Mouse (Mus musculus): ENCODE data around the gene Ccnd2. TPM values are rescaled to one million over a fixed set of nuclear protein-coding genes. Genes with fewer than 3 reads are reported as not detected.

Ccnd2 gene
- polyA plus RNA-seq, 1 experiment: 143 TPM

GRCm38 (mm10) chr6:127138962-127139361, 13.0 kb downstream of the Ccnd2 start:
- Histone ChIP-seq H3K36me3 (replicated peaks; ENCODE audit: low read length) (peaks cover 96% of the 10 kb centered on the region), H3K4me1 (peaks cover 45% of the 10 kb centered on the region), H3K27me3 (replicated peaks) (no peaks in the 10 kb centered on the region), H3K4me3 (replicated peaks) (no peak overlapping the region), H3K9me3 (no peaks in the 10 kb centered on the region)
- no peak for TF ChIP-seq FLI1 (IDR thresholded peaks at IDR 0.05; ENCODE audit: low read length)

- Histone ChIP-seq H3K4me1 (peaks cover 7% of the 10 kb centered on the region; the same call in 1 of the 2 replicates), H3K27me3 (replicated peaks) (no peaks in the 10 kb centered on the region), H3K4me3 (replicated peaks) (no peak overlapping the region), H3K36me3 (replicated peaks; ENCODE audit: low read length) (peaks cover 98% of the 10 kb centered on the region), H3K9me3 (no peaks in the 10 kb centered on the region)
- TF ChIP-seq GATA1 (IDR thresholded peaks at IDR 0.05; ENCODE audit: borderline replicate concordance, low read length) (no peak), FLI1 (IDR thresholded peaks at IDR 0.05; ENCODE audit: low read length) (no peak)
Measured at GRCm38 (mm10) chr6:127133433-127134245, 18.4 kb downstream of the Ccnd2 start.

GRCm38 (mm10) chr6:127132719-127133118, 19.3 kb downstream of the Ccnd2 start:
- TF ChIP-seq GATA1 (IDR thresholded peaks at IDR 0.05; ENCODE audit: borderline replicate concordance, low read length): no peak
- TF ChIP-seq FLI1 (IDR thresholded peaks at IDR 0.05; ENCODE audit: low read length): no peak
- H3K36me3 ChIP-seq (replicated peaks; ENCODE audit: low read length): peaks cover 98% of the 10 kb centered on the region

GRCm38 (mm10) chr6:127131946-127132345, 20.0 kb downstream of the Ccnd2 start:
- Histone ChIP-seq H3K4me3 (replicated peaks) (no peak overlapping the region), H3K9me3 (no peaks in the 10 kb centered on the region), H3K27me3 (replicated peaks) (no peaks in the 10 kb centered on the region), H3K4me1 (peaks cover 3% of the 10 kb centered on the region; the same call in 1 of the 2 replicates), H3K36me3 (replicated peaks; ENCODE audit: low read length) (peaks cover 98% of the 10 kb centered on the region)
- TF ChIP-seq FLI1 (IDR thresholded peaks at IDR 0.05; ENCODE audit: low read length): no peak
- no peak for TF ChIP-seq GATA1 (IDR thresholded peaks at IDR 0.05; ENCODE audit: borderline replicate concordance, low read length)

More at GRCm38 (mm10) chr6:127132719-127133118, 19.3 kb downstream of the Ccnd2 start:
- H3K9me3 ChIP-seq: no peaks in the 10 kb centered on the region
- H3K4me3 ChIP-seq (replicated peaks): no peak overlapping the region
- peaks cover 3% of the 10 kb centered on the region; the same call in 1 of the 2 replicates for H3K4me1 ChIP-seq
- no peaks in the 10 kb centered on the region for H3K27me3 ChIP-seq (replicated peaks)

GRCm38 (mm10) chr6:127130377-127130776, 21.6 kb downstream of the Ccnd2 start:
- no peak for TF ChIP-seq FLI1 (IDR thresholded peaks at IDR 0.05; ENCODE audit: low read length)
- TF ChIP-seq GATA1 (IDR thresholded peaks at IDR 0.05; ENCODE audit: borderline replicate concordance, low read length): no peak
- peaks cover 98% of the 10 kb centered on the region for H3K36me3 ChIP-seq (replicated peaks; ENCODE audit: low read length)

GRCm38 (mm10) chr6:127129659-127130058, 22.3 kb downstream of the Ccnd2 start:
- peaks cover 3% of the 10 kb centered on the region; the same call in 1 of the 2 replicates for H3K4me1 ChIP-seq
- H3K36me3 ChIP-seq (replicated peaks; ENCODE audit: low read length): peaks cover 91% of the 10 kb centered on the region
- TF ChIP-seq GATA1 (IDR thresholded peaks at IDR 0.05; ENCODE audit: borderline replicate concordance, low read length): no peak
- no peak for TF ChIP-seq FLI1 (IDR thresholded peaks at IDR 0.05; ENCODE audit: low read length)

More at GRCm38 (mm10) chr6:127130377-127130776, 21.6 kb downstream of the Ccnd2 start:
- Histone ChIP-seq H3K4me1 (peaks cover 3% of the 10 kb centered on the region; the same call in 1 of the 2 replicates), H3K9me3 (no peaks in the 10 kb centered on the region), H3K27me3 (replicated peaks) (no peaks in the 10 kb centered on the region), H3K4me3 (replicated peaks) (no peak overlapping the region)

GRCm38 (mm10) chr6:127123506-127123905, 28.5 kb downstream of the Ccnd2 start:
- Histone ChIP-seq H3K36me3 (replicated peaks; ENCODE audit: low read length) (peaks cover 29% of the 10 kb centered on the region), H3K4me1 (no peaks in the 10 kb centered on the region), H3K9me3 (peaks cover 3% of the 10 kb centered on the region; the same call in 1 of the 2 replicates), H3K4me3 (replicated peaks) (no peak overlapping the region), H3K27me3 (replicated peaks) (peaks cover 20% of the 10 kb centered on the region)
- TF ChIP-seq GATA1 (IDR thresholded peaks at IDR 0.05; ENCODE audit: borderline replicate concordance, low read length): no peak

More at GRCm38 (mm10) chr6:127129659-127130058, 22.3 kb downstream of the Ccnd2 start:
- H3K9me3 ChIP-seq: no peaks in the 10 kb centered on the region
- H3K27me3 ChIP-seq (replicated peaks): no peaks in the 10 kb centered on the region
- no peak overlapping the region for H3K4me3 ChIP-seq (replicated peaks)

GRCm38 (mm10) chr6:127122996-127123395, 29.0 kb downstream of the Ccnd2 start:
- peaks cover 3% of the 10 kb centered on the region; the same call in 1 of the 2 replicates for H3K9me3 ChIP-seq
- H3K36me3 ChIP-seq (replicated peaks; ENCODE audit: low read length): peaks cover 24% of the 10 kb centered on the region
- H3K4me3 ChIP-seq (replicated peaks): no peak overlapping the region
- H3K27me3 ChIP-seq (replicated peaks): peaks cover 24% of the 10 kb centered on the region
- no peak for TF ChIP-seq FLI1 (IDR thresholded peaks at IDR 0.05; ENCODE audit: low read length)
- no peak for TF ChIP-seq GATA1 (IDR thresholded peaks at IDR 0.05; ENCODE audit: borderline replicate concordance, low read length)
- H3K4me1 ChIP-seq: no peaks in the 10 kb centered on the region

GRCm38 (mm10) chr6:127122221-127122806, 29.7 kb downstream of the Ccnd2 start:
- no peak for TF ChIP-seq FLI1 (IDR thresholded peaks at IDR 0.05; ENCODE audit: low read length)
- no peak for TF ChIP-seq GATA1 (IDR thresholded peaks at IDR 0.05; ENCODE audit: borderline replicate concordance, low read length)
- Histone ChIP-seq H3K27me3 (replicated peaks) (peaks cover 28% of the 10 kb centered on the region), H3K9me3 (peaks cover 3% of the 10 kb centered on the region; the same call in 1 of the 2 replicates), H3K4me3 (replicated peaks) (no peak overlapping the region), H3K36me3 (replicated peaks; ENCODE audit: low read length) (peaks cover 17% of the 10 kb centered on the region), H3K4me1 (no peaks in the 10 kb centered on the region)
